Mouse (Mus musculus) heart, embryonic 14.5 days (tissue): ENCODE results near the gene 2810021J22Rik. TPM values are rescaled to one million over a fixed set of nuclear protein-coding genes. Genes with fewer than 3 reads are reported as not detected.
A peak's percentile ranks its signal among the peaks of the same experiment; 100 is the strongest.

Experiments
- ATAC-seq: fragments of 200-750 bp; cut with Nextera tagmentation; 2 replicates; pipeline ENCODE4 v1.8.0; 2017; ENCODE audit warnings: low read depth, moderate TSS enrichment; ENCODE audit not compliant: insufficient number of reproducible peaks, insufficient read depth, low FRiP score
- H3K27ac ChIP-seq, 2 experiments: fragments of 200-500 bp in 1 of 2; fragments of 300-500 bp in 1 of 2; sonication (generic) in 1 of 2; replicated peaks in 1 of 2; 2 replicates each; pipeline ENCODE4 v1.5.1; 2012 to 2014; ENCODE audit warnings: low read depth in 2 of 2, low read length in 2 of 2, control low read depth in 1 of 2, mild to moderate bottlenecking in 1 of 2, mixed read lengths in 1 of 2; ENCODE audit not compliant: control insufficient read depth in 1 of 2, insufficient read depth in 1 of 2
- H3K27me3 ChIP-seq: fragments of 300-500 bp; sonication (generic); 2 replicates; pipeline ENCODE4 v1.6.1; 2014; ENCODE audit warnings: mild to moderate bottlenecking, low read length, control low read depth; ENCODE audit not compliant: control insufficient read depth, insufficient read depth
- H3K36me3 ChIP-seq: fragments of 300-500 bp; sonication (generic); 2 replicates; pipeline ENCODE4 v1.6.1; 2014; ENCODE audit warnings: mild to moderate bottlenecking, control low read depth, low read length, mixed read lengths; ENCODE audit not compliant: control insufficient read depth, insufficient read depth
- H3K4me1 ChIP-seq, 2 experiments: fragments of 200-500 bp in 1 of 2; fragments of 300-500 bp in 1 of 2; sonication (generic) in 1 of 2; 2 replicates each; pipeline ENCODE4 v1.6.1; 2012 to 2014; ENCODE audit warnings: low read length in 2 of 2, control low read depth in 1 of 2, mixed read lengths in 1 of 2; ENCODE audit not compliant: control insufficient read depth in 2 of 2, insufficient read depth in 2 of 2
- H3K4me2 ChIP-seq: fragments of 300-500 bp; sonication (generic); 2 replicates; pipeline ENCODE4 v1.6.1; 2014; ENCODE audit warnings: mild to moderate bottlenecking, low read length
- H3K4me3 ChIP-seq, 2 experiments: fragments of 200-500 bp in 1 of 2; fragments of 300-500 bp in 1 of 2; sonication (generic) in 1 of 2; 2 replicates each; pipeline ENCODE4 v1.5.1; 2012 to 2014; ENCODE audit warnings: low read length in 2 of 2, mild to moderate bottlenecking in 2 of 2, control low read depth in 1 of 2, low read depth in 1 of 2, moderate library complexity in 1 of 2; ENCODE audit not compliant: control insufficient read depth in 1 of 2, insufficient read depth in 1 of 2
- H3K9ac ChIP-seq: fragments of 300-500 bp; sonication (generic); 2 replicates; pipeline ENCODE4 v1.6.1; 2014; ENCODE audit warnings: mild to moderate bottlenecking, low read length
- H3K9me3 ChIP-seq: fragments of 300-500 bp; sonication (generic); 2 replicates; pipeline ENCODE4 v1.6.1; 2016; ENCODE audit warnings: low read length, control low read depth; ENCODE audit not compliant: control insufficient read depth
- WGBS: fragments of 180-500 bp; shearing (Covaris S2); extraction: QIAGEN DNeasy Blood & Tissue Kit; methylation state at CpG from one replicate; pipeline ENCODE4 v1.1.7; 2014; 5-methylcytosine and 5-hydroxymethylcytosine counted together
- polyA plus RNA-seq: library from polyadenylated mRNA; unstranded; fragments of >200 nt; fragmentation: Nextera tagmentation; extraction: Ambion mirVana; gene quantifications from 2 replicates; pipeline ENCODE4 v1.2.1, GENCODE M21; 2014

Gene 2810021J22Rik
- polyA plus RNA-seq, 1 experiment from 2014 or later: 4.0 TPM

DNA sequence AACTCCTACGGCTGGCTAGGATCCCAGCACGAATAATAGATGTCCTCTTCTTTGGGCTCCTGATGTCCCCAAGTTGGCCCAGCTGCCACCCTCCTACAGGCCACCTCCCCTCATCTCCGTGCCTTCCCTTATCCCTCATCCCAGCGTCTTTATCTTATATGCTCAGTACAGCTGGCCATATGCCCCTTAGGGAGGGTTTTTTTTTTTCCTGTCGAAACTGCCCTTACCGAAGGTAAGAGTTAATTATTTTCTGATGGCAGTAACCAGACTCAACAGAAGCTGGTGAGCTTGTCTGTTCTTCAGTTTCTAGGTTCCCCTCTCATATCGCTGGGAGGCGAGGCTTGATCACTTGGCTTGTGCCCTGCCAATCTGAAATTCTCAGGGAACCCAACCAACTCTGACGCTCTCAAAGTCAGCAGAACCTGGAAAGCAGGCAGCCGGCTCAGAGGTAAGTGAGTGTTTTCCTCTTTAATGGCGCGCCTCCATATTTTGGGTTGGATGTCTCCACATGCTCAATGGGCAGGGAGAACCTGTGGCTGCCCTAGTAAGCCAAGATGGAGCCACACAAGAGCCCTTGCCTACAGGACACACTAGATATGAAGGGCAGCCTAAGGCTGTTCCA is 50.8 kb downstream of the 2810021J22Rik start, which contains the start of gene Btnl10:
Gene Btnl10, plus strand, starts transcription at position 164 of the 622 bp plus-strand sequence.
- Histone ChIP-seq H3K27ac (no peak within 1 kb of the TSS), H3K9ac (no peak within 1 kb of the TSS), H3K4me2 (no peak within 1 kb of the TSS), H3K4me3 (no peak within 1 kb of the TSS), H3K9me3 (no peaks in the 10 kb centered on the region), H3K4me1 (peaks cover 3 to 7% of the 10 kb centered on the region in 2 experiments; a peak in 2 of 4 replicates), H3K36me3 (no peaks in the 10 kb centered on the region), H3K27me3 (no peaks in the 10 kb centered on the region)
- no peak for ATAC-seq
- 72% methylated on average over 12 of the region's 12 CpGs for WGBS

GRCm38 (mm10) chr11:58918759-58919158 is 51.7 kb downstream of the 2810021J22Rik start:
- Histone ChIP-seq H3K27me3 (no peaks in the 10 kb centered on the region), H3K9ac (no peak overlapping the region), H3K4me2 (no peak overlapping the region), H3K36me3 (no peaks in the 10 kb centered on the region), H3K27ac (no peak overlapping the region), H3K9me3 (no peaks in the 10 kb centered on the region), H3K4me3 (no peak overlapping the region), H3K4me1 (peaks cover 3 to 7% of the 10 kb centered on the region in 2 experiments; a peak in 2 of 4 replicates)
- ATAC-seq: no peak
- WGBS: 59% methylated on average over 5 of the region's 5 CpGs

GRCm38 (mm10) chr11:58922420-58922819 is 55.4 kb downstream of the 2810021J22Rik start:
- no peaks in the 10 kb centered on the region for H3K27me3 ChIP-seq
- no peak overlapping the region for H3K9ac ChIP-seq
- no peak for ATAC-seq
- peaks cover 0 to 4% of the 10 kb centered on the region in 2 experiments; a peak in 1 of 4 replicates for H3K4me1 ChIP-seq
- H3K4me2 ChIP-seq: no peak overlapping the region
- H3K36me3 ChIP-seq: no peaks in the 10 kb centered on the region
- WGBS: 80% methylated on average over 9 of the region's 9 CpGs
- H3K9me3 ChIP-seq: no peaks in the 10 kb centered on the region
- no peak overlapping the region for H3K27ac ChIP-seq
- no peak overlapping the region for H3K4me3 ChIP-seq

DNA sequence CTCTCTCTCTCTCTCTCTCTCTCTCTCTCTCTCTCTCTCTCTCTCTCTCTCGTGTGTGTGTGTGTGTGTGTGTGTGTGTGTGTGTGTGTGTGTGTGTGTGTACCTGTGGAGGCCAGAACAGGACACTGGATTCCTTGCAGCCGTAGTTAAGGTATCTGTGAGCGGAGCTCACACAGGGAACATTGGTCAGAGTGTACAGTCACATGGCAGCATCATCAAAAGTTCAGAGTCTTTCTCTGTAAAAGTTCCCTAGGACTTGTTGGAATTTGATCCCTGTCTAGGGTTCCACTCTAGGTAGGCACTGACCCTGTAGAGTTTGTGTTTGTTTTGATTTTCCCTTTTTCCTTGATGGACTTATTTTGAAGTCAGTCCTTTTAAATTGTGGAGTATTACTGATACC is 59.6 kb downstream of the 2810021J22Rik start:
- H3K27me3 ChIP-seq: no peaks in the 10 kb centered on the region
- H3K36me3 ChIP-seq: peaks cover 9% of the 10 kb centered on the region
- H3K4me1 ChIP-seq: peaks cover 3 to 4% of the 10 kb centered on the region in 2 experiments; a peak in 2 of 4 replicates
- no peak overlapping the region for H3K4me2 ChIP-seq
- WGBS: 69% methylated on average over 2 of the region's 3 CpGs
- H3K9me3 ChIP-seq: no peaks in the 10 kb centered on the region
- no peak overlapping the region for H3K9ac ChIP-seq
- H3K27ac ChIP-seq: no peak overlapping the region
- no peak for ATAC-seq
- no peak overlapping the region for H3K4me3 ChIP-seq

GRCm38 (mm10) chr11:58927053-58927452 is 60.0 kb downstream of the 2810021J22Rik start:
- Histone ChIP-seq H3K27me3 (no peaks in the 10 kb centered on the region), H3K36me3 (peaks cover 13% of the 10 kb centered on the region), H3K9ac (no peak overlapping the region), H3K4me3 (no peak overlapping the region), H3K4me1 (peaks cover 3 to 4% of the 10 kb centered on the region in 2 experiments; a peak in 2 of 4 replicates), H3K9me3 (no peaks in the 10 kb centered on the region), H3K4me2 (no peak overlapping the region), H3K27ac (no peak overlapping the region)
- WGBS: 71% methylated on average over 2 of the region's 2 CpGs
- ATAC-seq: no peak

- H3K4me3 ChIP-seq: peak overlapping the region; percentile 17 to 26
- H3K36me3 ChIP-seq: peaks cover 23% of the 10 kb centered on the region
- peak overlapping the region; percentile 57 for H3K4me2 ChIP-seq
- no peaks in the 10 kb centered on the region for H3K9me3 ChIP-seq
- 24% methylated on average over 20 of the region's 20 CpGs for WGBS
- H3K9ac ChIP-seq: peak overlapping the region; percentile 45; the same call in 1 of the 2 replicates
- peaks cover 3 to 4% of the 10 kb centered on the region in 2 experiments; a peak in 2 of 4 replicates for H3K4me1 ChIP-seq
- no peaks in the 10 kb centered on the region for H3K27me3 ChIP-seq
- H3K27ac ChIP-seq: peak overlapping the region; percentile 15 to 48; a peak in 3 of 4 replicates
- ATAC-seq: peak; percentile 66; the same call in 1 of the 2 replicates
These were observed 61.0 kb downstream of the 2810021J22Rik start for GRCm38 (mm10) chr11:58927790-58928651.

DNA sequence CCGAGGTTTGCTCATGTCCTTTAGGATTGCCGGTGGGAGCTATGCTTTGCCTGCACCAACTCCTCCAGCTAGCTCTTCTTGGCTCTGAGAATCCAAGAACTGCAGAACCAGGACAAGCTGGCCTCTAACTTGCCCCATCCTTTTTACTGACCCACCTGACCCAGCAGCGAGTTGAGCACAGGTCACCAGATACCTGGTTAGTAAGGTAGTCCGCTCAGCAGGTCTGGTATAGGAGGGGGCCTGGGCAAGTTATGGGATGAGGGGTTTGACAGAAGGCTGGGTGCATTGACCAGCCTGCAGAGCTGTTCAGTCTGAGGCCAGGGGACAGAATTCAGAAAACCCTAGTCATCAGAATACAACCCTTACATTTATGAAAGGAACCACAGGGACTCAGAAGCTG is 62.0 kb downstream of the 2810021J22Rik start:
- peaks cover 3 to 4% of the 10 kb centered on the region in 2 experiments; a peak in 2 of 4 replicates for H3K4me1 ChIP-seq
- H3K9me3 ChIP-seq: no peaks in the 10 kb centered on the region
- H3K27ac ChIP-seq: no peak overlapping the region
- H3K36me3 ChIP-seq: peaks cover 33% of the 10 kb centered on the region
- whole genome bisulfite sequencing: 61% methylated on average over 4 of the region's 4 CpGs
- no peak overlapping the region for H3K9ac ChIP-seq
- H3K27me3 ChIP-seq: no peaks in the 10 kb centered on the region
- no peak overlapping the region for H3K4me2 ChIP-seq
- ATAC-seq: no peak
- H3K4me3 ChIP-seq: no peak overlapping the region
